Mouse (Mus musculus): ENCODE results near the gene Hspbp1. TPM values are rescaled to one million over a fixed set of nuclear protein-coding genes. Genes with fewer than 3 reads are reported as not detected.
A peak's percentile ranks its signal among the peaks of the same experiment; 100 is the strongest.

Hspbp1 gene
- polyA plus RNA-seq, 2 experiments = 28.2 to 56.7 TPM

DNA sequence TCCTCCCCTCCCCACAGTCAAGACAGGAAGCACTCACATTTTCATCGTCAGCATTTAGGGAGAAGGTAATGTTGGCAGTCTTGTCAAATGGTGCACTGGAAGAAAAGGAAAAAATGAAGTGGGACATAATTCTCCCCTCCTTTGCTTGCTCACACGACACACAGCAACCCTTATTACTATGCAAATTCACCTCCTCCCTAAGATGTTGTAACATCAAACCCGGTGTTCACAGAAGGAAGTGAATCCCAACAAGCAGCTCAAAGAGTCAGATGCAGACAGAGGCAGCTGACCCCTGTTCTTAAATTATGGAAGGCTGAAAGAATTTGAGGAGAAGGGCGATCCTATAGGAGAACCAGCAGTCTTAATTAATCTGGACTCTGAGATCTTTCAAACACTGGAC, 48.7 kb downstream of the Hspbp1 start:
- 78% methylated on average over 4 of the region's 4 CpGs for WGBS (ENCODE audit: insufficient replicate concordance)
- no peak for ATAC-seq (ENCODE audit: insufficient read depth)

DNA sequence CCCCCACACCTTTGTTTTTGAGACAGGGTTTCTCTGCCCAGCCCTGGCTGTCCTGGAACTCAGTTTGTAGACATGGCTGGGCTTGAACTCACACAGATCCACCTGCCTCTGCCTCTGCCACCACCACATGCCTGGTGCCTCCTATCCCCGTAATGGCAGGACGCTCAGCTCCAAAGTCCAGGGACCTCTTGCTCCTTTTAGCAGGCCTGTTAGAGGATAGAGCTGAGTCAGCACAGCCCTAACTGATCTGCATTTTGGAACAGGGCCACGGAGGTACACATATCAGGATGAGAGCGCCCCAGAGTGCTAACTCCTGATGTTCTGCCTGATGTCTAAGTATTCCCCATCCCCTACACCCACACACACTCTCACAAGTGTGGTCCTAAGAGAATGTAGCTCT, 53.8 kb downstream of the Hspbp1 start, which contains the start of gene Tmem86b:
Gene Tmem86b, minus strand, starts transcription at position 392 of the 400 bp plus-strand sequence.
- no peaks in the 10 kb centered on the region for H3K9me3 ChIP-seq (ENCODE audit: control insufficient read depth, low read length)
- no peak for TF ChIP-seq CTCF (IDR thresholded peaks at IDR 0.05; ENCODE audit: low read depth)
- no peak for TF ChIP-seq EP300 (IDR thresholded peaks at IDR 0.05; ENCODE audit: low read depth)
- DNase-seq (ENCODE audit: low read depth in 3 of 3, low spot score in 3 of 3) = peak; percentile 52 to 59 (median 57)
- peak; percentile 39 for ATAC-seq (ENCODE audit: insufficient read depth)
- peak within 1 kb of the TSS; percentile 99 for H3K27ac ChIP-seq
- WGBS (ENCODE audit: insufficient replicate concordance) = 45% methylated on average over 4 of the region's 4 CpGs
- H3K4me2 ChIP-seq (ENCODE audit: low read depth) = peak within 1 kb of the TSS; percentile 95
- H3K9ac ChIP-seq (replicated peaks) = peak within 1 kb of the TSS; percentile 90
- H3K4me3 ChIP-seq (ENCODE audit: insufficient read depth in 1 of 2, low read depth in 2 of 2, low read length in 2 of 2) = peak within 1 kb of the TSS; percentile 69 to 71
- peaks cover 51% of the 10 kb centered on the region for H3K36me3 ChIP-seq (replicated peaks; ENCODE audit: control insufficient read depth, insufficient read depth, low read depth)
- no peaks in the 10 kb centered on the region for H3K27me3 ChIP-seq (ENCODE audit: control insufficient read depth, insufficient read depth, low read length)
- H3K4me1 ChIP-seq (replicated peaks; ENCODE audit: control insufficient read depth in 2 of 2, insufficient read depth in 2 of 2, low read length in 1 of 2) = peaks cover 31 to 38% of the 10 kb centered on the region in 2 experiments

More for the DNA sequence above, 48.7 kb downstream of the Hspbp1 start:
- no peak for DNase-seq (ENCODE audit: low read depth in 3 of 3, low spot score in 3 of 3)
- TF ChIP-seq EP300 (IDR thresholded peaks at IDR 0.05; ENCODE audit: low read depth) (no peak), CTCF (IDR thresholded peaks at IDR 0.05; ENCODE audit: low read depth) (no peak)
- Histone ChIP-seq H3K9me3 (ENCODE audit: control insufficient read depth, low read length) (no peaks in the 10 kb centered on the region), H3K27ac (no peak overlapping the region), H3K4me3 (ENCODE audit: insufficient read depth in 1 of 2, low read depth in 2 of 2, low read length in 2 of 2) (no peak overlapping the region), H3K4me1 (replicated peaks; ENCODE audit: control insufficient read depth in 2 of 2, insufficient read depth in 2 of 2, low read length in 1 of 2) (peaks cover 4 to 5% of the 10 kb centered on the region in 2 experiments), H3K36me3 (replicated peaks; ENCODE audit: control insufficient read depth, insufficient read depth, low read depth) (peaks cover 68% of the 10 kb centered on the region), H3K4me2 (ENCODE audit: low read depth) (no peak overlapping the region), H3K9ac (replicated peaks) (no peak overlapping the region), H3K27me3 (ENCODE audit: control insufficient read depth, insufficient read depth, low read length) (no peaks in the 10 kb centered on the region)

DNA sequence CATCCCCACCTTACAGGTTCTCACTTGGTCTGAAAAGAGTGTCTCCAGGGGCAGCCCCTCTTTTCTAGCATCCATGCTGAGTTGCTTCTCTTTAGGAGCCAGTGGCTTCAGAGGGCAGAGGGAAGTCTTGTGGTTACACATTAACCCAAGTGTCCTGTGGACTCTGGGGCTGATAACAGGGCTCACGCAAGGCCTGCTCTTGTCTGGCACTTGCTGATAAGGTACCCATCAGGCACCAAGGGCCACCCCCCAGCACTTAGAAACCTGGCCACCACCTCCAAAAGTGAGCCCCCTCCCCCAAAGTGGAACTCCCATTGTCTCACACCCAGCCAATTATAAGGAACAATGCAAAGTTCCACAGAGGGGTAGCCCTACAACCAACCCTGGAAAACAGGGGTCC, 54.7 kb downstream of the Hspbp1 start:
- Histone ChIP-seq H3K27ac (peak overlapping the region; percentile 99), H3K36me3 (replicated peaks; ENCODE audit: control insufficient read depth, insufficient read depth, low read depth) (peaks cover 44% of the 10 kb centered on the region), H3K4me3 (ENCODE audit: insufficient read depth in 1 of 2, low read depth in 2 of 2, low read length in 2 of 2) (peak overlapping the region; percentile 69 to 71), H3K4me1 (replicated peaks; ENCODE audit: control insufficient read depth in 2 of 2, insufficient read depth in 2 of 2, low read length in 1 of 2) (peaks cover 31 to 39% of the 10 kb centered on the region in 2 experiments), H3K4me2 (ENCODE audit: low read depth) (peak overlapping the region; percentile 95), H3K9ac (replicated peaks) (peak overlapping the region; percentile 90), H3K27me3 (ENCODE audit: control insufficient read depth, insufficient read depth, low read length) (no peaks in the 10 kb centered on the region), H3K9me3 (ENCODE audit: control insufficient read depth, low read length) (no peaks in the 10 kb centered on the region)
- TF ChIP-seq CTCF (IDR thresholded peaks at IDR 0.05; ENCODE audit: low read depth) (no peak), EP300 (IDR thresholded peaks at IDR 0.05; ENCODE audit: low read depth) (peak; percentile 94)
- DNase-seq (ENCODE audit: low read depth in 3 of 3, low spot score in 3 of 3) (peak; percentile 86 to 89 (median 87)), ATAC-seq (ENCODE audit: insufficient read depth) (peak; percentile 92)
- 4% methylated on average over 1 of the region's 1 CpGs for WGBS (ENCODE audit: insufficient replicate concordance)

DNA sequence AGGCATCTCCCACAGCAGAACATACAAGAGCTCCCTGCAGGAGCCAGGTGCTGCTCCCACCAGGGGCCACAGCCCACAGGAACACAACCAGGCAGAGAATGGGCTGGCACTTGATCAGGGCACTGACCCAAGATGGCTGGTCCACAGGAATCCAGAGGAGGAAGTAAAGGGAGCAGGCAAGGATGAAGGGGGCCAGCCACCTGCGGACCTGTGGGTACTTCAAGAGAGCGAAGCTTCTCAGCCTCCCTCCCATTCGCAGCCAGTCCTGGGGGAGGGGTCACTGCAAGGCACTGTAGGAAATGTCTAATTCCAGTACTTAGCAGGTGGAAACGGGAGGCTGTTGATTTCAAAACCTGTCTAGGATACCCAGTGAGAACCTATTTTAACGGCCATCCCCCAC, 55.3 kb downstream of the Hspbp1 start:
- Histone ChIP-seq H3K36me3 (replicated peaks; ENCODE audit: control insufficient read depth, insufficient read depth, low read depth) (peaks cover 39% of the 10 kb centered on the region), H3K27me3 (ENCODE audit: control insufficient read depth, insufficient read depth, low read length) (no peaks in the 10 kb centered on the region), H3K9ac (replicated peaks) (peak overlapping the region; percentile 90), H3K4me2 (ENCODE audit: low read depth) (peak overlapping the region; percentile 95), H3K4me1 (replicated peaks; ENCODE audit: control insufficient read depth in 2 of 2, insufficient read depth in 2 of 2, low read length in 1 of 2) (peaks cover 31 to 39% of the 10 kb centered on the region in 2 experiments), H3K27ac (peak overlapping the region; percentile 99), H3K9me3 (ENCODE audit: control insufficient read depth, low read length) (no peaks in the 10 kb centered on the region), H3K4me3 (ENCODE audit: insufficient read depth in 1 of 2, low read depth in 2 of 2, low read length in 2 of 2) (peak overlapping the region; percentile 69 to 71)
- peak; percentile 54 for ATAC-seq (ENCODE audit: insufficient read depth)
- no peak for TF ChIP-seq EP300 (IDR thresholded peaks at IDR 0.05; ENCODE audit: low read depth)
- TF ChIP-seq CTCF (IDR thresholded peaks at IDR 0.05; ENCODE audit: low read depth) = no peak
- DNase-seq (ENCODE audit: low read depth in 3 of 3, low spot score in 3 of 3) = no peak
- 17% methylated on average over 5 of the region's 5 CpGs for WGBS (ENCODE audit: insufficient replicate concordance)

DNA sequence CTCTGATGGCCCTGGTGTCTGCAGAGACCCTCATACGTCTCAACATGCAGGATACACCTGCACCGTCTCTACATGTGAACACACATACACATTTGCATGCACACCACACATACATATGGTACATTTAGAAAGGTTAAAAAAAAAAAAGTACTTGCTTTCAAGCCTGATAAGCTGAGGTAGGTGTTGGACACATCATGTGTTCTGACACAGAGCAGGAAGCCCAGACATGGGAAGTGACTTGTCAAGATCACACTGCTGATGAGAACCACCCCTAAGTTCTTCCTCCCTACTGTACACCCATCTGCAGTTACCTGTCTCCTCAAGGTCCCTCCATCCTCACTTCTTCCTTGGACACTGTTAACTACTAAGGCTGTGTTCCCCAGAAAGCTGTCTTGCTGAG, 58.9 kb downstream of the Hspbp1 start:
- Histone ChIP-seq H3K36me3 (replicated peaks; ENCODE audit: control insufficient read depth, insufficient read depth, low read depth) (peaks cover 13% of the 10 kb centered on the region), H3K27me3 (ENCODE audit: control insufficient read depth, insufficient read depth, low read length) (no peaks in the 10 kb centered on the region), H3K9ac (replicated peaks) (no peak overlapping the region), H3K4me3 (ENCODE audit: insufficient read depth in 1 of 2, low read depth in 2 of 2, low read length in 2 of 2) (no peak overlapping the region), H3K27ac (peak overlapping the region; percentile 34; the same call in 1 of the 2 replicates), H3K9me3 (ENCODE audit: control insufficient read depth, low read length) (no peaks in the 10 kb centered on the region), H3K4me1 (replicated peaks; ENCODE audit: control insufficient read depth in 2 of 2, insufficient read depth in 2 of 2, low read length in 1 of 2) (peaks cover 24 to 37% of the 10 kb centered on the region in 2 experiments), H3K4me2 (ENCODE audit: low read depth) (no peak overlapping the region)
- WGBS (ENCODE audit: insufficient replicate concordance) = 72% methylated on average over 2 of the region's 2 CpGs
- ATAC-seq (ENCODE audit: insufficient read depth) (no peak), DNase-seq (ENCODE audit: low read depth in 3 of 3, low spot score in 3 of 3) (no peak)
- TF ChIP-seq CTCF (IDR thresholded peaks at IDR 0.05; ENCODE audit: low read depth) = no peak
- no peak for TF ChIP-seq EP300 (IDR thresholded peaks at IDR 0.05; ENCODE audit: low read depth)

All from liver, embryonic 14.5 days (tissue).